Mouse (Mus musculus) G1E (cell line): ENCODE results near the gene Fggy.

Experiments
- CTCF ChIP-seq: IDR thresholded peaks from 2 replicates; pipeline ENCODE4 v1.5.1; 2012; ENCODE audit warnings: low read depth, low read length, inconsistent platforms, mixed read lengths
- GATA1 ChIP-seq: IDR thresholded peaks from 2 replicates; pipeline ENCODE4 v1.6.1; 2012; ENCODE audit warnings: borderline replicate concordance, low read length, inconsistent platforms, mixed read lengths
- GATA2 ChIP-seq: IDR thresholded peaks from 2 replicates; pipeline ENCODE4 v1.6.1; 2012; ENCODE audit warnings: low read depth, low read length, inconsistent platforms, borderline replicate concordance
- TAL1 ChIP-seq: conservative IDR thresholded peaks from 2 replicates; pipeline ENCODE4 v1.6.1; 2012; ENCODE audit warnings: low read depth, low read length, inconsistent platforms, mixed read lengths

GRCm38 (mm10) chr4:95731110-95731509 is 173.8 kb downstream of the Fggy start:
- TF ChIP-seq CTCF, result no peak
- no peak for TF ChIP-seq GATA1
- TF ChIP-seq TAL1, result no peak
- no peak for TF ChIP-seq GATA2
